Mouse (Mus musculus): ENCODE measurements around the gene Tarbp2.

Tarbp2 gene

DNA sequence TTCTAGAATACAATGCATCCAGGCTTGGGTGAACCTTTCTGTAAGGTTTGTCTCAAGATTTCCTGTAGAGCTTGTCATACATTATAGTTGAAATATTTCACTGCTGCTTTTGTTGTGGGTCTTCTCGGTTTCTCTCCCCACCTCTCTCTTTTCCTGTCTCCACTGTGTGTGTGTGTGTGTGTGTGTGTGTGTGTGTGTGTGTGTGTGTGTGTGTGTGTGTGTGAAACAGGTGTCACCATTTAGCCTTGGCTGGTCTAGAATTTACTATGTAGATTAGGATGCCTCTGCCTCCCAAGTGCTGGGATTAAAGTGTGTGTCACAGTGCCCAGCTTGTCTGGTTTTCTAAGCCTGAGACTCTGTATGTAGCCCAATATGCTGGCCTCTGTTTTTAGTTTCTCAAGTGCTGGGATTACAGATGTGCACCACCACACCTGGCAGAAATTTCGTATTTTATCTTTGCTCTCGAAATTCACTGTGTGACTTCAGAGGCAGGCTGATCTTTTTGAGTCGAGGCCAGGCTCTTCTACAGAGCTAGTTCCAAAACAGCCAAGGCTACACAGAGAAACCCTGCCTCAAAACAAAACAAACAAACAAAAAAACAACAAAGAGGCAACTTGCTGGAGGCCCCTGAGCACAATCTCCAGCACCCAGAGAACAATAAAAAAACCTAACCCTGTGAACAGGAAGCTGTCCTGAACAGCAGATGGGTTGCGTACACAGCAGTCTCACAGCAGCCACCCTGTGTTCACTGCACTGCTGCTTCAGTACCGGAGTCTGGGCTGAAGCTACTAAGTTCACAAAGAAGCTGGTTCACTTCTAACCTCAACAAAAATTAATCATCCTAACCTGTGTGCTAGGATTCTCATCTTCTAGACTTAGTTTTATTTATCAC, 8.4 kb downstream of the Tarbp2 start:
- DNase-seq (ENCODE audit: low read depth), result no peak

DNA sequence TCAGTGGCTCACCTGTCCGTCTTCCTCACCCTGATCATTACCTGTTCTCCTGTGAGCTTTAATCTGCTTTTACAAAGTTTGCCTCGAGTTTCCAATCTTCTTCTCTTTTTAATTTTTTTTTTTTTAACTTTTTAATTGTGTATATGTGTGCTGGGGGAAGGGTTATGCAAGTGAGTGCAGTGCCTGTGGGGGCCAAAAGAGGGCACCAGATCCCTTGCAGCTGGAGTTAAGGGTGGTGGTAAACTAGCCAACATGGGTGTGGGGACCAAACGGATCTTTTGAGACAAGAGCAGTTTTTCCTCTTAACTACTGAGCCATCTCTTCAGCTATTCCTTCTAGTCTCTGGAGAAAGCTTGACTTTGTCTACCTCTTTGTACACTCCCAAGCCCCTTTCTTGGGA, 9.9 kb downstream of the Tarbp2 start:
- no peak for DNase-seq (ENCODE audit: low read depth)

DNA sequence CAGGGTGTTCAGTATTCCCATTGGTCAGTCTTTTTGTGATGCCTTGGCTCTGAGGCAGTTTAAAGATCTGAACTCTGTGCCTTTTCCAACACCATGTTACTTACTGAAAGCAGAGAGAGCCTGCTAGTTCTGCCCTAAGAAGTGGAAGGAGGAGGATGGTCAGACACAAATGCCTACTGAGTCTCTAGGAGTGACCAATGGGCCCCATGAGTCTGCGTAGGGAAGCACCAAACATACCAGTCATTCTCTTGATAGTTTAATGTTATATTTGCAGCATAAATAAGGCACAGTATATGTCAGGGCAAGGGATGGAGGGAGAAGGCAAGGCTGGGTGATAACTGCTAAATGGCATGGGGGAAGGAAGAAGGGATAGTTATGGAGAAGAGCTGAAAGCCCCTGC, 10.4 kb downstream of the Tarbp2 start:
- no peak for DNase-seq (ENCODE audit: low read depth)

DNA sequence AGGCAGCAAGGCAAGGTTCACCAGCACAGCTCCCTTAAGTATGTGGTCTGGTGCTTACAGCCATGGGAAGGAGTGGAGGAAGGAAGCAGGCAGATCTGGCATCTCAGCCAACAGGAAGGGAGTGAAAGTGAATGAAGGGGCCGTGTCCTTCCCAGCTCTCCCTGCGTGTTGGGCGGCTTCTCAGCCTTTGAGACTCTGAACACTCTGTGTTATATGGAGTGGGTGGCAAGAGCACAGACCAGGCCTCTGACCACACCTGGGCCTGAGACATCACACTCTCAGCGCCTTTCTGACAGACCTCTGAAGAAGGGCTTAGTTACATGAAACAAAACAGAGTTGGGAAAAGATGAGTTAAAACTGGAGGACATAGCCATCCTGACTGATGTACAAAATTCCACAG, 12.6 kb downstream of the Tarbp2 start:
- no peak for DNase-seq (ENCODE audit: low read depth)

DNA sequence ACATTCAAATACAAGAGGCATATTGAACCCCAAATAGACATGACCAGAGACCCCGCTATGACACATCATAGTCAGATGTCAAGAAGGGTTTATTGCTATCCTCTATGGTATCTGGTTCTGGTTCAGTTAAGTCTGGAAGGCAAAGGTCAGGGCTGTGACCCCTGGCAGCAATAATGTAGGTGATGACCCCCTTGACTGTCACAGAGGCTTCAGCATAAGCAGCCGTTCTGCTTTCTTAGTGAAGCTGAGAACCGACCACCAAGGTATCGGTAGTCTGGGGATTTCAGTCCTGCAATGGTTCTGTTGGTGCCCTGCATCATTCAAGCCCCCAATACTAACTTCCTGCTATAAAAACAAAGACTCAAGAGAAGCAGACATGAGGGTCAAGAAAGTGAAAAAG, 13.6 kb downstream of the Tarbp2 start:
- DNase-seq (ENCODE audit: low read depth), result no peak

DNA sequence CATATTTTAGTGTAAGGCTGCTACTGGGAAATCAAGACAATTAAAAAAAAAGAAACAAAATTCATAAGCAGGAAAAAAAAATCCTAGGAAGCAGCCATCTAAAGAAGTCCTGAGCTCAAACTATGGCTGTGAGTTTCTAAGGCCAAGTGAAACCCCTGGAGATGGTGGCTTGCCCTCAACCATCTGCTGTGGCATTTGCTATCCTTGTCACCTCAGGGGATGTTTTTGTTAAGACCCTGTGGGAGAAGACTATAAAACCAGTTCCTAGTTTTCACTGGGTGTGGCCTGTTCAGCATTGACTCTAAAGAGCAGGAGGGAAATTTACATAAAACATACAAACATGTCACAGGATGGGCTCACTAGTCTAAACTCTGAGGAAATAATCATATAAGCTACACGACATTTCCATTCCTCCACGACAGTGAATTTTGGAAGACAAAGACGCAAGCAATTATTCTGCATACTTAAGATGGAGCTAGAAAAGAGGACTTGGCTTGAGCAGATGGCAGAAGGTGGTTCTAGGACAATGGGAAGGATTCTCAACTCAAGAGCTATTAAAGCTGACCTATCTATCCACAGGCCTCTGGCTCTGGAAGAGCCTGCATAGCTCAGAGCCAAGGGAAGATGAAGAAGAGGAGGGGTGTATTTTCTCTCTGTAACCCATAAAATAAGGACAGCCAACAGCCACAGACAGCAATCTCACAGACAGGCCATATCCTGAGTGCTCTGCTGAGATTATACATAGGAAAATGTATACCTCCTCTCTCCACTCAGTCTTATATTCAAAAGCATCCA, 14.3 kb downstream of the Tarbp2 start:
- no peak for DNase-seq (ENCODE audit: low read depth)

DNA sequence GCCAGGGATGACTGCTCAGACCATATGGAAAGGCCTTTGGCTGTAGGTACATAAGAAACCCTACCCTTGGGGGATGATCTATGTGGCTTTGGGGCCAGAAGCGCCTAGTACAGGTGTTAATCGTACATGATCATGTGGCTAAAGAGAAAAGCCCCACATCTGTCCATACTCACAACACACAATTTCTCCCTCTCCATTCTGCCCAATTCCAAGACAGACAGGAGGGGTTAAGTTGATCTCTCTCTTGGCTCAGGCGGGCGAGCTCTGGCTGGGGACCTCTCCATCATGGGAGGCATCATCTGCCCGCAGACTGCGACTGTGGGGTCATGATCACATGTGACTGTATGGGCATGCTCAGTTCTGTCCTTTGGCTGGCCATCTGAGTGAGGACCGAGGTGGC, 15.9 kb downstream of the Tarbp2 start:
- DNase-seq (ENCODE audit: low read depth), result no peak

DNA sequence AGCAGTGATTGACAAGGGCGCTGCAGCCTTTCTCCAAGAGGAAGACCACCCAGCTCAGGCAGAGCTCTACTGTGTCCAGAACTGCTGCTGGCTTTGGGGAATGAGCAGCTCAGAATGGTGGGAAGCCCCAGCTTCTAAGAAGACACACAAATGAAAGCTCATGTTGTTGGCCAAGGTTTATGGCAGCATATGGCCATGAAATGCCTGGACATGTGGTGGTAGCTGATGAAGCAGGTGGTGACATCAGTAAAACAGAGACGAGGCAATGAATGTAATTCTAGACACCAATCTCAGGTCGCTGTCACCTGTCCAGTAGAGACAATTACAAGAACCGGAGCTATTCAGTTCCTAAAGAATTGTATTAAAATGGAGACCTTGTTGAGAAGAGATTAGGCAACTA, 26.8 kb downstream of the Tarbp2 start:
- no peak for DNase-seq (ENCODE audit: low read depth)

DNA sequence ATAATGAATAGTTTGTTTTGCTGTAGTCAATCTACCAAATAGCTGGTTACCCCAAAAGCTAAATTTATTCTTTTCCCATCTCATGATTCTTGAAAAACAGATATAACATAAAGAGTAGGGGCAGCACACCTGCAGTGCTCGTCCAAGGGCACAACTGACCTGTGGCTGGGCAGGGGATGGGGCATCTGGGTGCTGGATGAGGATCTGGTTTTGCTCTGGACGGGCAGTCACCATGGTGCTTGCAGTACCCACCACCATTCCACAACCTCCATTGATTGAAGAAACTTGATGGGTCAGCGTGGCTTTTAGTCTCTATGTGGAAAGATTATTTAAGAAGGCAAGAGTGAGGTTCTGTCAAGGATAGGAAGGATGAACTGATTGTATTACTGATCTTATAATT, 28.3 kb downstream of the Tarbp2 start:
- no peak for DNase-seq (ENCODE audit: low read depth)

DNA sequence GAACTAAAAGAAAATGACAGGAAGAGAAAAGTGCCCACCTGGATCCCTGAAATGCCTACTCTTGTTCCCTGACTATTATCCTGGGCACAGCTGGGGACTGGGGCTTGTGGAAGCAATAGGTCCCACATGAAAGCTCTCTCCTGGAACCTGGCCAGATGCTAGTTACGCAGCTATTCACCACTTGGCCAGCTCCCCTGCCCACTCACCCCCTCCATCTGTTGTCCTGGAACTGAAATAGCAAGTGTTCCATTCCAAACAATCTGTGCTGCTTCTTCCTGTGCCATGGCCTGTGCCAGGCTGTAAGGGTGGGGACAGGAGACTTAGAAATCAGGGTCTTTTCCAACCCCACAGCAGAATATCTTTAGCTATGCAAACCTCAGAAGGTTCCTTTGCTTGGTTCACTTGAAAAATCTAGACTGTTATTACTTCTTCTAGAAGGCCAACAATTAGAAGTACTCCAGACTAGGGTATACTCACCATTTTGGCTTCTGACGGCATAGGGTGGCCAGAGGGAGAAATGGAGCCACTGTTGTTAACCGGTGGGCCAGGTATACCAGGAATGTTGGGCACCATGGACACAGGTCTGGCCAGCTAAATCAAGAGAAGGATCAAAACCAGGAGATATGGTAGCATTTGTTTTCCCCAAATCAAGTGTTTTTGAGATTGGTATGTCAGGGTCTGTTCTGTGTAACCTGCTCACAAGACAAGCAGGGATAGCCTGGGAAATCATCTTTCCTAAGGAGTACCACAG, 28.9 kb downstream of the Tarbp2 start:
- no peak for DNase-seq (ENCODE audit: low read depth)

DNA sequence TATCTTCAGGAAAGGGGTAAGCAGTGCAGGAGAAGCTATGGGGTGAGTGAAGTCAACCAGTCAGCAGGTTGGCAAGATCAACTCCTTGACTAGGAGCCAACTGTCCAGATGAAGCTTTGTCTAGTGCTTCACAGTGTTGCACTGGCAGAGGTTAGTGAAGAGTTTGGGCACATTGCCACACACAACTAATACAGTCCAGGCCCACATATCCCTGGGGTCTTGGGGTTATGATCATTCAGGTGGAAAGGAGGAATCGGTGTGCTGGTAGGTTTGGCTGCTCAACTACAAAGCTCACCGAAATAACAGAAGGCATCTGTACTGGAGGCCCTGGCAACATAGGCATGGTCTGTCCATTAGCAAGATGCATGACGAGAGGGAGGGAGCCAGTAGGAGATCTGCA, 29.5 kb downstream of the Tarbp2 start:
- DNase-seq (ENCODE audit: low read depth), result no peak

DNA sequence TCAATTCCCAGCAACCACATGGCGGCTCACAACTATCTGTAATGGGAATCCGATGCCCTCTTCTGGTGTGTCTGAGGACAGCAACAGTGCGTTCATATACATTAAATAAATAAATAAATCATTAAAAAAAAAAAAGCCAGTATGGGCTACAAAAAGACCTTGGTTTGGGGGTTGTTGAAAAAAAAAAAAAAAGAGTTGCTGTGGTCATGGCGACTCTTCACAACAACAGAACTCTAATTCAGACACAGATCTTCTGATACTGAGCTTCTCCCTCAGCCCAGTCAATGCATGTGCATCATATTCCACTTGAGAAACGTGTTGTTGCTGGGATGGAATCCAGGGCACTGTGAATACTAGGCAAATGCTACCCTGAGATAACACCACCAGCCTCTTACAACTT, 34.6 kb downstream of the Tarbp2 start:
- DNase-seq (ENCODE audit: low read depth), result no peak

DNA sequence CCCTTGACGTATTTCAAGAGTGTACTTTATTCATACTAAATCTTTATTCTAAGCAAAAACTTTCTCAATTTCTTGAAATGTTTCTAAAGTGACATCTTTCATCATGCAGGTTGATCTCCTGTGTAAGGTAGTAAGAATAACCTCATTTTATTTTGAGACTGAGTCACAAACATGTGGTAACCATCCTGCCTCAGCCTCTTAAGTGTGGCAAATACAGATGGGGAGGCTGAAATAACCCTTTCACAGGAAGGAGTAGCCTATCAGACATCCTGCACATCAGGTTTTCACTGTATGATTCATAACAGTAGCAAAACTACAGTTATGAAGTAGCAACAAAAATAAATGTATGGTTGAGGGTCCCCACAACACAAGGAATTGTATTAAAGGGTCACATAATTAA, 37.6 kb downstream of the Tarbp2 start:
- DNase-seq (ENCODE audit: low read depth), result no peak

DNA sequence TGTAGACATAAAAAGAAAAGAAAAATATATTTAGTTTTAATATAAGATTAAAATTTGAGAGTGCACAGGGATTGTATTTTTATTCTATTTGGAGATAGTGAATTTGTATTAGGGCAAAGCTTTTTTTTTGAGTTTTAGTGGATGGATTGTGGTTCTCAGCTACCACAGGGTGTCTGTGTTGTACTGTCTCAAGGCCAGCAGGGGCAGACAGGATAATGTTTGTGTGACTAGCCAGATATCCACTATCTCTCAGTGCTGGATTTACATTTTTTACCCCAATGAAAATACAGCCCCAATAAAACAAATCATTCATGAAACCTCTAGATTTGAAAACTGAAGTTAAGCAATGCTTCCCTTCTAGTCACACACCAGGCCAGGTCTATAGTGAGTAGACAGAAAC, 39.6 kb downstream of the Tarbp2 start:
- DNase-seq (ENCODE audit: low read depth), result no peak

DNA sequence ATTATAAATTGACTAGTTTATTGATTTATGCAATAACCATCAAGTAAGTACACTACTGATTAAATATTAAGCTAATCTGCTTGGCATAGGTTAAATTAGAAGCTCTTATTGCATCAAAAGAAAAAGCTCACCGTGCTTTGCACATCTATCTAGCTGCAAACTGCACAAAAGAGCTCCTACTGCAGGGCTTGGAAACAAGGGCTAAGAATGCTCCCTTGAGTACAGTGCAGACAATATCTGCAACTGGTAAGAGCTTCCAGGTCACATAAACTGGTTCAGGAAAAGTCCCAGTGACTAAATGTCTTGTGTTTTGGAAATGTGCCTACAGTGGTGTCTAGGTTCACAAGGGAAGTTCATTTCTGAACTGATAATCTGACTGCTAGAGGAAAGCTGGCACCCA, 44.5 kb downstream of the Tarbp2 start:
- no peak for DNase-seq (ENCODE audit: low read depth)

DNA sequence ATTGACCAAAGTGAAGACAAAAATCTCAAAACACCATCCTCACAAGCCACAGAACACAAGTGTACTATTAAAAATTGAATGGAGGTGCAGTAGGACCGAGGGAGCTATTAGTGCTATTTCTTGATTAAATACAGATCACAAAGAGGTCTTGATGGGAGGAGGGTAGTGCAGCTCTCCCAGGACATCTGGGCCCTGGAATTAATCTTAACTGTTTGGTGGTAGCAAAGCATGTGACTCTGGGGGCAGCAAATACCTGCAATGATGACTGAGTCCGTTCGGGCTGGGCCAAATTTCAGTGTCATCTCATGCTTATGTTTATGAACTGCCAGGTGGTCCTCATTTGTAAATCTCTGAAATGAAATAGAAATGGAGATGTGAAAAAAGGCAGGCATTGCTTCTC, 45.1 kb downstream of the Tarbp2 start:
- DNase-seq (ENCODE audit: low read depth), result no peak

DNA sequence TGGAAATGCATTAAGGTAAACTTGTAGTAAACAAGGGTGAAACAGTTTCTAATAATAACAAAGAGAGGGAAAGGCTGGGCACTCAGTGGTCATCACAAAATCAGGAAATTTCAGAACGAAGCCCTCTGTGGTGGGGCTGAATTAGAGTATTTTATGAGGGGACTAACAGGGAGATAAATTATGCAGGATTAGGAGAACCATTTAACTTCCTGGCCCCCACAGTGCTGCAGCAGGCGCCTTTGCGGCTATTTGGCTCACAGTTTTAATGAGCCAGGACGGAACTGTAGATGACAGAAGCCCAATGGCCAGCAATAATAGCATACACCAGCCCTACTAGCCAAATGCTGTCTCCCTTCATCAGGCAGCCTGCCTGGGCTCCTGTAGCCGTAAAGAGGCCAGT, 45.7 kb downstream of the Tarbp2 start:
- no peak for DNase-seq (ENCODE audit: low read depth)

DNA sequence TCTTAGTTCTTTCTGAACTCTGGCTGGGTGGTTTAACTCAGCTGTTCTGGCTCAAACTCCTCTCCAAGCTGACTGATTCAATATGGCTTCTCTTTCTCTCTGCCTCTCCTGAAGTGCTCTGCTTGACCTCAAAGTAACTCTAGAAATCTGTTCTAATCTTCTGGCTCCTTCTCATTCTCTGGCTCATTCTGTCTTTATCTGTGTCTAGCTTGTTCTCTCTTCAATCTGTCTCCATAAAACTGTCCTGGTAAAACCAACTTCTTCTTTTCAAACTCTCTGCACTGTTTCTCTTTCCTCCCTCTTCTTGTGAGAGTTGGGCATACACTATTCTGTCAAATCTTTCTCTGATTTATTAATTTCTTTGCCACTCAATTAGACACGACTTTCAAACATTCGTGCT, 49.9 kb downstream of the Tarbp2 start:
- no peak for DNase-seq (ENCODE audit: low read depth)

DNA sequence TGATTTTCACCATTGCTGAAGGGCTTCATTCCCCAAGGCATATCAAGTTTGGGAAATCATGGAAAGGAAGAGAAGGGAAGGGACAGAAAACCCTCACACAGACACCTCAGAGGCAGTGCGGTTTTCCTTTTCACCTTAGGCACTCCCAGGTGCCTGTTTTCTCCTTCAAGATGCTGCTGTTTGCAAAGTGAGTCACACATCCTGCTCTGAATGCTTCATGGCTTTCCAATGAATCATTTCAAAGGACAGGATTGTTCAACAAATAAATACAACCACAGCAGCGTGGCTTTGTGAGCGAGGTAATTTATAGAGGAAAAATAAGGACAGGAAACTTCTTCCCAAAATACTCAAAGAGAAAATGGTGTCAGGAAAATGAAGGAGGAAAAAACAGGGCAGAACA, 54.1 kb downstream of the Tarbp2 start:
- no peak for DNase-seq (ENCODE audit: low read depth)
